Mouse (Mus musculus): ENCODE results near the gene Atp6v0a4.
A peak's percentile ranks its signal among the peaks of the same experiment; 100 is the strongest.

The Atp6v0a4 gene

DNA sequence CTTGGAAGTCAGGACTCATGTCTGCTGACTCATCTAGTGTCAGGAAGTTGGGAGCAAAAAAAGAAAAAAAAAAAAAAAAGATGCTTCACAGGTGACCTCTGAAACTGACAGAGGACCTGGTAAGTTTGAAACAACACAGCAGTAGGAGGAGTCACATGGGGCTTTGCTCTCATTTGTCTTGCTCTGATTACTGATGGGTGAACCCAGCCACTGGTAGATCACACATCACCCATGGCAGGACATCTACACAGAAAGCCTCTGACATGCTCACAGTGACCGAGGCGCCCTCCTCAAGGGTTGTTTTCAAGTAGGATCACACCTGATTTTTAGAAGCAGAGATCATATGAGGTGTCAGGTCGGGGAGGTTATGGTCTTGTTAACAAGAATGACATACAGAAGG, 1.1 kb upstream of the Atp6v0a4 start:
- no peak for DNase-seq (ENCODE audit: low spot score in 2 of 2)

DNA sequence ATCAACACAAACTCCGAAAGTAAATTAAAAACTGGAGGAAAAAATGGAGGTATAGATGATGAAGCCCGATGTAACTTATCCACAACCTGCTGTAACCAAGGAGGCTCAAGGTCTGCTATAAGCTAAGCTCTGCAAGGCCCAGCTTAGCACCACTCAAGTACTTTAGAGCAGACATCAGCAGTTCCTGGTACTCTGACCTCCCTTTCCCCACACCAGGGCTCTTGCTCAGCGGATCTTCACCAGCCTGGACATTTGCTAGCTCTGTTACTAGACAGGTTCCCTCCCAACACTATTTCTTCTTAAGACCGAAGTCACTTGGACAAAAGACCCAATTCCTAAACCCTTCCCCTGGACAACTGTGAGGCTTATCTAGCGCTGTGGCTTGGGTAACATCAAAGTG, 496 bp upstream of the Atp6v0a4 start:
- DNase-seq (ENCODE audit: low spot score in 2 of 2) = no peak

DNA sequence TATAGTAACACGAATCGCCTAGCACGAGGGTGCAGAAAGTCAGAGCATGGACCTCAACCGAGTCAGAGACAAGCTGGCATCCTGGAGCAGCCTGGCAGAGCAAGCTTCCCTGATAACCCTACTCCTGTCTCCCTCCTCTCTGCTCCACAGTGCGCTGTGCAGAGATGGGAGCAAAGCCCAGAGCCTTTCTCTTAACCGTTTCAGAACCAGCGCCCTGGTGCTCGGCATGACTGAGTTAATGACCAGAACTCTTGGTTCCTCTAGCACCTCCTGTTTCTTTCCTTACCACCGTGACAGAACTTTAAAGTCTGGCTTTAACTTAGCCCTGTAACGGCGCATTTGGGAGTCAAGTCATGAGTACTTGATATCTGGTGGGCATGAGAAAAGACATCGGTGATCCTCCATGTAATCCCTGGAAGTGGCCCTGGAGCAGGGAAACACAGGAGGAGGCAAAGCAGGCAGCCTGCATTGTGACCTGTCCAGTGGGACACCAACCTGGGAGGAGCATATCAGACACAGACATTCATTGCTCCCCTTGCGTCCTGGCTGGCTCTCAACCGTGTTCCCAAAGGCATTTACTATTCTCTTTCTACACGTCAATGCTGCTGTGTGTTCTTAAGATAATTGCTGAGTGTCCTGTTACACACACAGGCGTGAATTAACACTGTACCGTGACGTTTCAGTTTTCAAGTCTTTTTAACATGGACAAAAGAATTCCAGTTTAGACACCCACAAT, 747 bp downstream of the Atp6v0a4 start:
- DNase-seq (ENCODE audit: low spot score in 2 of 2) = no peak

DNA sequence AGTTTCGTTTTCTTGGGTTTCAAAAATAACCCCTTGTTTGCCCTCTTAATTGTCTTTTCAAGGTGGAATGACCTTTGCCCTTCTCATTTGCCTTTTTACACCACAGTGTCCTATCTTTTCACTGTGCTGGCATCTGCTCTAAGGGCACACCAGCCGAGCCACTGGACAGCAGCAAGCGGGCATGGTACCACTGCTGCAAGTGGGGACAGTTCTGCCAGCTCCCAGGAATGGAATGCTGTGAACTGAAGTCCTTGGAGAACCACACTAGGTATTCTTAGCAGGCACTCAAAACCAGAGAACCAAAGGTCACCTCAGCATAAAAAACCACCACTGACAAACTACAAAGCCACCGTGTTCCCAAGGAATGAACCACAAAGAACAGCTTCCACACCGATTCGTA, 1.6 kb downstream of the Atp6v0a4 start:
- no peak for DNase-seq (ENCODE audit: low spot score in 2 of 2)

DNA sequence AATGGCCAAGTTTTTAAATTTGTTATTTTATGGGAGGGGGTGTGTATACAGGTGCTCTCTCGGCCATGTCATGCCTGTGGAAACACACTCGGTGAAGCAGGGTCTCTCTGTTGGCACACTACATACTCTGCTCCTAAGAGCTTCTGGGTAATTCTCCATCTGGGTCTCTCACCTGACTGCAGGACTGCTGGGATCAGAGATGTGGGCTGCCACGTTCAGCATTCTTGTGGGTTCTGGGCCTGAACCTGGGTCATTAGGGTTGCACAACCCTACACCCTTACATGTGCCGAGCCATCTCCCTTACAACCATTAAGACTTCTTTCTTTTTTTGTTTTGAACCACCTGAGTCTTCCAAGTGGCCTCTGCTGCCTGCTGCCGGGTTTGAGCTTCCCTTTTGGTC, 2.5 kb downstream of the Atp6v0a4 start:
- DNase-seq (ENCODE audit: low spot score in 2 of 2) = no peak

DNA sequence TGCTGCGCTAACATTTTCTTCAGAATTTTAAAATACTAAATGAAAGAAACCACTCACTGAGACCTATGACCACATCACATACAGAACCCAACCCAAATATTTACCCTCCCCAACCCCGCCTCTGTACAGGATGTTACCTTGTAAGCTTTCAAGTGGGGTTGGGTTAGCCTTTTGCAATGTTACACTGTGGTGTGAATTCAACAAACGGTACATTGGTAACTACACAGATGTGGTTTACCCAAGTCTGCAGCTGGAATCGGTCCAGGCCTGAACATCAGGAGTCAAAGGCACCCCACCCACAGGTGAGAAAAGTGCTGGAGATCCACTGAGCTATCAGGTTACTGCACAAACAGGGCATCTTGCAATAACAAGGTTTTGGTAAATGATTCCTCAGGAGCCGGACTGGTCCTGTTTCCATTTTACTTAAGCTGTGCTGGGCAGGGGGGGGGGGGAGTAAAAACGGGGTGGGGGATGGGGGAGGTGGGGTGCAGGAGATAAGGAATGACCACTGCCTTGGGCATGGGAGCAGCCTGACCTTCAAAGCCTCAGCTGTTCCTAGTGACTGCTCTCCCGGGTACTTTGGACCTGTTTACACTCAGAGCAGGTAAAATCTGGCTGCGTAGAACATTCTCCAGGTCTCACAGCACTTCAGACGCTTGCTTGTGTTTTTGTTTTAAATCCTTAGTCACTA, 3.6 kb downstream of the Atp6v0a4 start:
- no peak for DNase-seq (ENCODE audit: low spot score in 2 of 2)

DNA sequence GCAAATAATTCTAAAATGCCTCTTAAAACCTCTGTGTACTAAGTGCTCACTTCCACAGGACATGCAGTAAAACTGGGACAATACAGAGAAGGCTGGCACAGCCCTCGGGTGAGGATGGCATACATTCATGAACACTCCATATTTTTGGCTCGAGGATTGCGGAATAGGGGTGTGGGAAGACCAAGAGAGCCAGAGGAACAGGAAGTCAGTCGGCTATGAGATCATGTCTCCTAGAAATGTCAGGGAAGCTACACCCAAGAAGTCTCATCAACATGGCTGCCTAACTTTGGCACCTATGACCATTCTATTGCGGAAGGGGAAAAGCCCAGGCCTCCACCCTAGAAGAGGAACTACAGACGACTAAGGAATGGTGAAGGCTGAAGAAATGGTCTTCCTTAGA, 6.0 kb downstream of the Atp6v0a4 start:
- DNase-seq (ENCODE audit: low spot score in 2 of 2) = no peak

DNA sequence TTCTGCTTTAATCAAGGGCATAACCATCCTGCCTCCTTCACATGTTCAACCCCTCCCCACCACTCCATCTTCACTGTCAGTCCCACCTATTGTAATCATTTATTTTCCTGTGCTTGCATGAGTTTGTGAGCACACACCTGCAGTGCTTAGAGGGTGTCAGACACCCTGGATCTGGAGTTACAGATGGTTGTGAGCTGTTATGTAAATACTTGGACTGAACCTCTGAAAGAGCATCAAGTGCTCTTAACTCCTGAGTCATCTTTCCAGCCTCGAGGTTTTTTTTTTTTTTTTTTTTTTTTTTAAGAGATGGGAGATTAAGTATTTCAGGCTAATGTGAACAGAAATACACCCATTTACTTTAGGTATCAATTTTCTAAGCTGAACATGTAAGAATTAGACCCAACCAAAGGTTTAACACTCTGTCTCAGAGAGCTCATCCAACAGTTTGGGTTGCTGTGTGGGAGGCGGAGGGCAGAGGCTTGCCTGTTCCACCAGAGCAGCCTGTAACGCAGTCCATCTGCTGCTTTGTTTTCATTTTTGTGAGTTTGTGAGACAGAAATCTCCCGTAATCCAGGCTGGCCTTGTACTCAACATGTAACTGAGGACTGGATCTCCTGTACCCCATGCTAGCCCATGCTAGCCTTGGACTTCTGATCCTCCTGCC, 8.1 kb downstream of the Atp6v0a4 start:
- DNase-seq (ENCODE audit: low spot score in 2 of 2) = peak in 1 of 2 experiments; percentile 46

DNA sequence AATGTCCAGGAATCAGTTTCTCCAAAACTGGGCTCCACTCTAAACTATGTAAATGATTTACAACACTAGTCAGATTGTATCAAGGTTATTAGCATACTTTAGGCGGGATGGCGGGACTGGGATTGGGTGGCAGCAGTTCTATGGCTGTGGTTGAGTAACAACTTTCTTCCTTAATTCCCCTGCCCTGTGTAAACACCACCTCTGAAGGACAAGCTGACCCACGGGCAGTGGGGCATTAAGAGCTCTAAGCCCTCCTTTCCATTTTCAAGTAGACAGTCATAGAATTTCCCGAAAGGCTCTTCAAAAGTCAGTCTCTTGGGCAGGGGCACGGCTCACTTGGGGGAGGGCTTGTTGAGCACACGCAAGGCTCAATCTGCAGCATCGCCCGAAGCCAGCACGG, 13.5 kb downstream of the Atp6v0a4 start:
- no peak for DNase-seq (ENCODE audit: low spot score in 2 of 2)

DNA sequence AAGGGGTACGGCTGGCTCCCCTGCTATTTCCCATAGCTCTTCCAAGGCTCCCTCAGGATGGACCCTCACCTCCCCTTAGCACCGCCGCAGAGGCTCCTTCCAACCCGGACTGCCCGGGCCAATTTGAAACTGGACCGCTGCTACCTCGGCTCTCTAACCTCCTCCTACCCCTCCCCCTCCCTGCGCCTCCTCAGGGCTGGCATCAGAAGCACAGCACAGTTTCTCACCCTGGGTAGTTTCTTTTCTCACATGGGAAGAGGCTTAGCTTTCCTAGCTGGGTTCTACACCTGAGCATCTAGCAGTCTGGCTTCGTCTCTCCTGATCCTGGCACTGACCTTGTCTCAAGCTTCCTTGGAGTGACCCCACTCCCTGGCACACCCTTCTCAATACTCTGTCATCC, 14.5 kb downstream of the Atp6v0a4 start:
- no peak for DNase-seq (ENCODE audit: low spot score in 2 of 2)

DNA sequence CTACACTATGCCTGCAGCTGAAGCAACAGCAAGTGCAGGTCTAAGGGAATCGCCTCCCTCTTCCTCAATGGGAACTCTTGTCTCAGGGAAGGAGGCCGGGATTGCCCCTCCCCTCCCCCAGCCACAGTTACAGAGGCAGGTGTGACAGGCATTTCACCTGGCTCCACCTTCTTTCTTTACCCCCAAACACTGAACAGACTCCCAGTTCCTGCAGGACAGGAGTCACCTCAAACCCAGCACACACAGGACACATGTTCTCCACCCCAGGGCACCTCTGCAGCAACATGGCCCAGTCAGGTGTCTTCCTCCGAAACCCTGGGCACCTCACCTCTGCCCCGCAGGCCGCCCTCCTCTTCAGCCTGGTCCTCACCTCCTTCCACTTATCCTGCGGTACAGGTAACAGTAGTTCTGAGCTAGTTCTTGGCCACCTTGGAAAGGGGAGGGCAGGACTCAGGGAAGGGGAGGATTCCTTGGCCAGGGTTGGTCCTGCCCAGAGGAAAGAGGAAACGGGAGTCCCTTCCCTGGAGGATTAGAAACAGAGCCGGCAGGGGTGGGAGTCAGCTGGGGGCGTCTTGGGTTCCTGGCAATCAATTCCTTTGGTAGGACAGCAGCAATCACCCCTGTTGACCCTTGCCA, 15.1 kb downstream of the Atp6v0a4 start, which contains the start of gene Tmem213:
Gene Tmem213, plus strand, starts transcription at position 96 of the 636 bp plus-strand sequence.
- DNase-seq (ENCODE audit: low spot score in 2 of 2) = no peak

DNA sequence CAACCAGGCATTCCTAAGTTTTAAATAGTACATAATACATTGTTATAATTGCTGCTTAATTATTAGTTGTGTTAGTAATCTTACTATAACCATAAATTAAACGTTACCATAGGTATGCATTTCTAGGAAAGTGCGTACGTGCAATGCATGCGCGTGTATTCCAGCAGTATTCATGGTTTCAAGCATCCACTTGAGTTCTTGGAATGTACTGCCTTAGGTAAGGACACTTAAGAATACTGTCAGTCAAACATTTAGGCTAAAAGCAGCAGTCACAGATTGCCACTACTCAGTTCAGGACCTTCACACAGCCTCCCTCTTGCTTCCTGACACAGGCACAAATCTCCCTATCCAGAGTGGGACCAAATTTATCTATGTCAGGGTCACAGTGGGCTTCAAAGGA, 15.9 kb downstream of the Atp6v0a4 start:
- no peak for DNase-seq (ENCODE audit: low spot score in 2 of 2)

DNA sequence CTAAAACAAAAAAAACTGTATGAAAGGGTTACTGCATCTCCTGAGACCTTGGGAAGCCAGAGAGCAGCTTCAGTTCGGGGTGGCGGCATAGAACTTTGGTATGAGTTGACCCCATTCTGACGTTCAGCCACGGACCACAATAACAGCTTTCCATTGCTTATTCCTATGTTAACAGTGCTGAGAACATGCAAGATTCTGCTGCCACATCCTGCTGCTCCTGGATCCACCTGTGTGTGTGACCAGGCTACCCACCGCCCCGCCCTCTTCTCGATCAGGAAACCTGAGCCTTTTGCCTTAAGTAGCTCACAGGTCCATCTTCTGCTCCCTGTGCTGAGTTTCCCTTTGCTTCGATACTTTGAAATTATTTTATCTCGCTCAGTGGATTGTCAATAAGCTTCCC, 18.5 kb downstream of the Atp6v0a4 start:
- no peak for DNase-seq (ENCODE audit: low spot score in 2 of 2)

DNA sequence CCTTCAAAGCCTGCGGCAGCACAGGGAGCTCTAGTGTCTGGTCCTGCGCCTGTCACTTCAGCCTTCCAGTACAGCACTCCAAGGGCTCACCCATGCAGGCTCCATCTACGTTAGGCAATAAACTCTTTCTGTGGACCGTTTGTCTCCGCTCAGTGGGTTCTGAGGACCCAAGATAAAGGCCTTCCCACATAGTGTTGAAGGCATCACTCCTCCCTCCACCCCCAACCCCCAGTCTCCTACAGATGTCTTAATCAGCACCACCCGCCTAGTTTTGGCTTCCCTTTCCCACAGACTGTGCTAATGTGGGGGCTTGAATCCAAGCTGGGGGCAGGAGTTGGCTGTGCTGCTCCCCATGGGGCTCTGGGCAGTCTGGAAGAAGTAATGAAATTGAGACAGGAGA, 20.6 kb downstream of the Atp6v0a4 start:
- no peak for DNase-seq (ENCODE audit: low spot score in 2 of 2)

DNA sequence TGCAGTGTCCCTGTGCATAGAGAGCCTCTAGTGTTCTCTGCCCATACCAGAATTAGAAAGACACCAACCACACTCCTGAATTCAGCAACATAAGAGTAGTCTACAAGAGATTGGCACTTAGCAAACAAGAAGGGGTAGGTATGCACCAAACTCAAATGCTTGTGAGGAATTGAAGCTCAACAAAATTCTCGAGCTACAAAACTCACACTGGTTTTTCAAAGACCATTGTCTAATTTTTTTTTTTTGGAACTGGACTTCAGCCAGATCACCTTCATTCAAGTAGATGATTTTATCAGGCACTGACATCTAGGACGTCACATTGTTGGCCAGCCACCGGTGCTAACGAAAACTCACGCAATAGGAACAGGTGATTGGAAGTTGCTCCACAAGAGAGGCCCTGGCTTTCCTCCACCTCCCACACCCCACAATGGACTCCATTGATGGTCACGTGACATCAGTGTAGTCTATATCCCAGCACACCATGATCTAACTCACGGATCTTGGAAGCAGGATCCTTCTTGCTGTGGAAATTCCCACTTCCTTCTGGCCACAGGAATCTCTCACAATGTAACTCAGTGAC, 22.1 kb downstream of the Atp6v0a4 start:
- DNase-seq (ENCODE audit: low spot score in 2 of 2) = no peak

DNA sequence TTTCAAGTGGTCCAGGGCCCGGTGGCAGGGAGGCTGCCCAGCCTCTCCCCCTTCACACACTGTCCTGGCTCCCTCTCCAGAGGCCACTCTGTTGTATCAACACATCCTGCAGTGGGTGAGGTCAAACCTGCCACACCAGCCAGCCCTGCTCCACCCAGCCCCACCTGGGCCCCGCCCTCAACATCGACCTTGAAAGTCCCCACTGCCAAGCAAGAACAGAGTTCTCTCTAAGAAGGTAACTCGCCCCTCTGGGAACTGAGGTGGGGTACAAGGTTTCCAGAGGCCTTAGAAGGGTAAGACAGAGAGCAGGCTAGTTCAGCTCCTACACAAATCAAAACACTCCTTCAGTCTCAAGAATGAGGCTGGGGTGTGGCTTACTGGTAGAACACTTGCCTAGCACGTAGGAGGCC, 27.4 kb downstream of the Atp6v0a4 start:
- DNase-seq (ENCODE audit: low spot score in 2 of 2) = no peak

DNA sequence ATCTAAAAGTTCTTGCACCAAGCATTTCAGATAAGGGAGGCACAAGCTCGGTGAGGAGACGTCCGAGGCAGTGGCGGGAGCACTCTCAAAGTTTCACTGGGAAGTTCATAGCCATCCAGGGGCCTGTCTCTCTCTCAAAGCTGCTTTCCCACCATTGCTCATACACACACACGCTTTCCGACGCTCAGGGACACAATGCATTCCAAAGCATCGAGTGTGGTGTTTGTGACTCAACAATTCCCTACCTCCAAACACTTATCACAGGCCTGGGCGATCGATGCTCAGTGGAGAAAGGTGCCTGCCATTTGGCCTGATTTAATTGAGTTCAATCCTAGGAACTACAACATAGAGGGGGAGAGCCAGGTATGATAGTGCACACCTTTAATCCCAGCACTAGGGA, 29.7 kb downstream of the Atp6v0a4 start:
- DNase-seq (ENCODE audit: low spot score in 2 of 2) = no peak

DNA sequence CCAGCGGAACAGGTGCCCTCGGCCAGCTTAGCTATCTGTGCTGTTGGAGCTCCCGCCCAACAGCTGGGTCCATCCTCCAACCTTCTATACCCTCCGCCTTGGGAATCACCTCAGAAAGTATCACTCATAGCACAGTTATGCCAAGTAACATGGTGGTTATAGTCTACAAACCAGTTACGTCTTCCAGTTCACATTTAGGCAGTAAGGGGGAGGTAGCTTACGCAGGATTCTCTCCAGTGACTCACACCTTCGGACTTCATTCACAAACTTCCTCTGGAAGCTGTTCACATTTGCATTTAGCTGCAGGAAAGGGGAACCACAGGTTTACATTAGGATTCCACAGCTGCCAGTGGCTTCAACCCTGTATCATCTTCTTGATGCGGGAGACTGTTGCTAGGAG, 31.8 kb downstream of the Atp6v0a4 start:
- no peak for DNase-seq (ENCODE audit: low spot score in 2 of 2)

DNA sequence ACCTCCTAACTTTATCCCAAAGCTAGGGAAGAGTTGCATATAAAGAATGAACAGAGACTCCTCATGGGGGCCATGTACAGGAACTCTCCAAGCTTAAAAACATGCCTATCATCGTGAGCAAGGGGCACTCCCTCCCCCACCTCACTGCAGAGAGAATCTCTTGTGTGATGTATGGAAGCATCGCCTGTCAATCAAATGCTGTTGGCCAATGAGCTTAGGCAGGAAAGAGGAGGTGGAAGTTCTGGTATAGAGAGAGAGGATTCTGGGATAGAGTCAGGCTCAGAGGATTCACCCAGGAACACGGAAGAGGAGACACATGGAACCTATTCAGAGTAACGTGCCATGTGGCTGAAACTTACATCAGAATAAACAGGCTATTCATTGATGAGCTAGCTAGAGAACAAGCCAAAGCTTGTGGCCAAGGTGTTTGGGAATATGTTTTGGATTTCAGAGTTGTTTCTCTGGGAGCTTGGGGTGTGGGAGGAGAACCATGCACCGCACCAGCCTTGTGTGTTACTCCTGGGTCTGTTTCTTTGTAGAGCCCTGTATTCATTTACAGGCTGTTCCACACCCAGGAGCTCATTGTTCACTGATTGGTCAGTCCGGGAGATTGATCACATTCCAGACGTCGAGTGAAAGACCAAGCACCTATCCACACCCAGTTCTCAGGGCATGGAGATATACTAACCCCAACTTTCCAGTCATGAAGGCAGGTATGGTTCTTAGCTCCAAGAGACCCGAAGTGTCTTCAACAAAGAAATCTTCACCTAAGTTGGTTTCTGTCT, 37.0 kb downstream of the Atp6v0a4 start:
- no peak for DNase-seq (ENCODE audit: low spot score in 2 of 2)

DNA sequence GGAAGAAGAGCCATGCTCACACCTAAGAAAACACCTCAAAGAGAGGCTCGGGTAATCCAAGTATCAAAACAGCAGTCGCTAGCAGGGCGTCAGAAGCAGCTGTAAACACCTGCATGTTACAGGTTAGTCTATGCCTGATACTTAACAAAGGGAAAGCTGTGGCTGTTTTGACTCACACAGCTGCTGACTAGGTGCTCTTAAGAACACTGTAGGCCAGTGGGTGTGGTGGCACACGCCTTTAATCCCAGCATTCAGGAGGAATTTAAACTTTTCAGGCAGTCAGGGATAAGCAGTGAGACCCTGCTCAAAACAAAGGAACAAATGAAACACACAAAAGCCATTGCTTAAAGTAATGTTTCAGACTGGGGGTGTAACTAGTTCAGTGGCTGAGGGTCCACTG, 41.2 kb downstream of the Atp6v0a4 start:
- no peak for DNase-seq (ENCODE audit: low spot score in 2 of 2)

DNA sequence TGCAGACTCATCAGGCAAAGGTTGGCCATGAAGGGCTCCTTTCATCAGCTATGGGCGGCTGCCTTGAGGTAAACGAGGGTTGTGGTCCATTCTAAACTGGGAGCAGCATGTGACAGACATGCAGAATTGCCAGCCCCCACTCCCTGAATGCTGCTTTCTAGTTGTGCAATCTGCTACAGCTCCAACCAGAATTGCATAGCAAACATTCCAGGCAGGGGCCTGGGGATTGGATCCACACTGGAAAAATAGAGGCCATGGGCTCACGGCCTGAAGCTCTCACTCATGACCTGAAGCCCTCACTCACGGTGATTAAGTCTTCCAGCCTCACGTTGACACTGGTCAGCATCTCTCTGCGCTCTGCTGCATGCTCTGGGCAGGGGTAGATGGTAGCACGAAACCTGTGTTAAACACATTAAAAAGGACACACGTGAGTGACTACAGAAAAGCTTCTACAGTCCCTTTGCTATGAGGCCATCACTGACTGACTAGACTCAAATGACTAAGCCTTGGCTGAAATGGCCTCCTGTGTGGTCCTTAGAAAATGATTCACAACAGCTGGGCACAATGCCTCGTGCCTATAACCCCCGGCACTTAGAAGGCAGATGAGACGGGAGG, 42.6 kb downstream of the Atp6v0a4 start:
- DNase-seq (ENCODE audit: low spot score in 2 of 2) = no peak
